Mouse (Mus musculus): ENCODE measurements around the gene 1700034J05Rik.

Gene 1700034J05Rik

GRCm38 (mm10) chr6:146918341-146918740, 35.9 kb downstream of the 1700034J05Rik start:
- no peak for DNase-seq

GRCm38 (mm10) chr6:146917396-146917795, 36.8 kb downstream of the 1700034J05Rik start:
- DNase-seq, result no peak

- DNase-seq, result no peak
These were observed 38.4 kb downstream of the 1700034J05Rik start for GRCm38 (mm10) chr6:146915808-146916207.

- no peak for DNase-seq
These were observed 40.6 kb downstream of the 1700034J05Rik start for GRCm38 (mm10) chr6:146913489-146914198.

- peak; percentile 71 for DNase-seq
These were observed 41.3 kb downstream of the 1700034J05Rik start for GRCm38 (mm10) chr6:146912835-146913488.

GRCm38 (mm10) chr6:146910801-146911200, 43.4 kb downstream of the 1700034J05Rik start:
- no peak for DNase-seq

GRCm38 (mm10) chr6:146909725-146910489, 44.3 kb downstream of the 1700034J05Rik start:
- DNase-seq, result no peak

- DNase-seq, result no peak
These were observed 45.4 kb downstream of the 1700034J05Rik start for GRCm38 (mm10) chr6:146908801-146909200.

GRCm38 (mm10) chr6:146907795-146908190, 46.4 kb downstream of the 1700034J05Rik start:
- peak; percentile 61 for DNase-seq

- DNase-seq, result no peak
These were observed 47.0 kb downstream of the 1700034J05Rik start for GRCm38 (mm10) chr6:146907061-146907794.

GRCm38 (mm10) chr6:146906000-146906786, 48.0 kb downstream of the 1700034J05Rik start:
- DNase-seq, result no peak

- DNase-seq, result no peak
These were observed 49.5 kb downstream of the 1700034J05Rik start for GRCm38 (mm10) chr6:146904707-146905106.

GRCm38 (mm10) chr6:146903632-146904031, 50.6 kb downstream of the 1700034J05Rik start:
- no peak for DNase-seq

GRCm38 (mm10) chr6:146901929-146902328, 52.3 kb downstream of the 1700034J05Rik start:
- no peak for DNase-seq
